12 mouse cellular contexts compared by ENCODE assay signal in genomic region chr7:133744701-133745100, GRCm38 (mm10). TPM values are rescaled to one million over a fixed set of nuclear protein-coding genes. Genes with fewer than 3 reads are reported as not detected.
DNase-seq lines count a peak whose midpoint lies in the region; ATAC-seq and TF ChIP-seq lines count a peak whose summit lies in the region.
"Had no signal": no experiment of that assay in that cellular context is flagged by ENCODE, and none has a peak within 500 bp of the region (broad histone marks: within the 10 kb centered on the region; RNA-seq: fewer than 3 reads in every experiment).

No protein-coding gene starts in this region.

- no peak for TF ChIP-seq POLR2A in brain, embryonic 14.5 days (IDR thresholded peaks at IDR 0.05; ENCODE audit: borderline replicate concordance, extremely low read depth, insufficient read depth, insufficient read length, poor library complexity, severe bottlenecking)
- no peak for TF ChIP-seq POLR2A in cerebellum, adult 2 months (IDR thresholded peaks at IDR 0.05; ENCODE audit: borderline replicate concordance, insufficient read depth, low read length)

- H3K36me3 ChIP-seq in kidney, embryonic 16.5 days (ENCODE audit: insufficient read depth, low read length) = peaks cover 4% of the 10 kb centered on the region; the same call in 1 of the 2 replicates
- H3K36me3 ChIP-seq in heart, embryonic 12.5 days = peaks cover 23% of the 10 kb centered on the region

- H3K4me3 ChIP-seq in kidney, embryonic 16.5 days (ENCODE audit: low read length) = no peak overlapping the region
- no peak overlapping the region for H3K4me3 ChIP-seq in heart, embryonic 12.5 days
- no peak overlapping the region for H3K4me3 ChIP-seq in cerebellum, adult 2 months (replicated peaks; ENCODE audit: insufficient read depth, low read depth, low read length)
- H3K4me3 ChIP-seq: erythroblast, embryonic 14.5 days; lung, embryonic 15.5 days had no signal

- 39% methylated on average over 4 of the region's 4 CpGs for WGBS in kidney, embryonic 16.5 days
- 17% methylated on average over 4 of the region's 4 CpGs for WGBS in heart, embryonic 12.5 days
- WGBS in cerebellum, adult 2 months = 15% methylated on average over 4 of the region's 4 CpGs

- no peak overlapping the region for H3K9ac ChIP-seq in kidney, embryonic 16.5 days (replicated peaks; ENCODE audit: low read length)
- H3K9ac ChIP-seq in heart, embryonic 12.5 days = no peak overlapping the region
- H3K9ac ChIP-seq: lung, embryonic 15.5 days had no signal

- no peak overlapping the region for H3K4me2 ChIP-seq in kidney, embryonic 16.5 days (replicated peaks; ENCODE audit: low read depth, low read length)
- H3K4me2 ChIP-seq in heart, embryonic 12.5 days = 0 out of 2 replicates have a peak overlapping the region, but pooled peaks have one; percentile 18
- H3K4me2 ChIP-seq: lung, embryonic 15.5 days had no signal

- no peak for TF ChIP-seq CTCF in brain, embryonic 14.5 days (IDR thresholded peaks at IDR 0.05; ENCODE audit: borderline replicate concordance, extremely low read depth, insufficient read depth, insufficient read length)
- TF ChIP-seq CTCF in cerebellum, adult 2 months (IDR thresholded peaks at IDR 0.05; ENCODE audit: borderline replicate concordance, insufficient read depth, low read depth, low read length) = no peak

- no peak for DNase-seq in kidney, postnatal 4 days
- DNase-seq in brain, embryonic 14.5 days (ENCODE audit: low read depth) = peak; percentile 35
- peak; percentile 80 for DNase-seq in retina, postnatal 1 day
- DNase-seq in urinary bladder, adult 2 months (ENCODE audit: low spot score) = no peak
- no peak for DNase-seq in cerebellum, adult 2 months
- DNase-seq: gastrocnemius, postnatal 36 days; left cerebral cortex, postnatal 4 days; thymus, postnatal 36 days had no signal

- no peak for ATAC-seq in kidney, embryonic 16.5 days (ENCODE audit: low FRiP score, low TSS enrichment)
- peak; percentile 76 for ATAC-seq in heart, embryonic 12.5 days (ENCODE audit: insufficient number of reproducible peaks, low FRiP score)

- H3K27me3 ChIP-seq in kidney, embryonic 16.5 days (ENCODE audit: insufficient read depth, low read length) = no peaks in the 10 kb centered on the region
- no peaks in the 10 kb centered on the region for H3K27me3 ChIP-seq in heart, embryonic 12.5 days (replicated peaks)
- no peaks in the 10 kb centered on the region for H3K27me3 ChIP-seq in cerebellum, adult 2 months (ENCODE audit: control insufficient read depth, insufficient read depth, low read length)
- H3K27me3 ChIP-seq: lung, embryonic 15.5 days had no signal

- no peaks in the 10 kb centered on the region for H3K9me3 ChIP-seq in kidney, embryonic 16.5 days (ENCODE audit: low read length)
- no peaks in the 10 kb centered on the region for H3K9me3 ChIP-seq in heart, embryonic 12.5 days (replicated peaks)
- H3K9me3 ChIP-seq: lung, embryonic 15.5 days had no signal

- peak overlapping the region; percentile 29; the same call in 1 of the 2 replicates for H3K27ac ChIP-seq in kidney, embryonic 16.5 days (ENCODE audit: low read length)
- H3K27ac ChIP-seq in heart, embryonic 12.5 days (ENCODE audit: poor library complexity, severe bottlenecking) = peak overlapping the region; percentile 90
- no peak overlapping the region for H3K27ac ChIP-seq in cerebellum, adult 2 months (ENCODE audit: insufficient read depth, low read length)
- H3K27ac ChIP-seq: lung, embryonic 15.5 days had no signal

- peaks cover 6% of the 10 kb centered on the region; the same call in 1 of the 2 replicates for H3K4me1 ChIP-seq in kidney, embryonic 16.5 days (ENCODE audit: insufficient read depth, low read length)
- peaks cover 56% of the 10 kb centered on the region for H3K4me1 ChIP-seq in heart, embryonic 12.5 days (replicated peaks)
- peaks cover 19% of the 10 kb centered on the region for H3K4me1 ChIP-seq in cerebellum, adult 2 months (ENCODE audit: control insufficient read depth, insufficient read depth, low read length)
- H3K4me1 ChIP-seq: lung, embryonic 15.5 days had no signal

RNA-seq across cellular contexts. Expression of gene Fank1, which starts 32.0 kb away (rescaled TPM):
- polyA plus RNA-seq in kidney, embryonic 16.5 days (2015; fragmentation: Nextera tagmentation; extraction: Ambion mirVana) = 0.36 and 0.50 TPM in 2 replicates
- polyA plus RNA-seq in brain, embryonic 14.5 days (2012; rRNA removed) = 4.4 and 4.7 TPM in 2 replicates
- polyA plus RNA-seq in heart, embryonic 12.5 days (2016; fragmentation: Nextera tagmentation; extraction: Ambion mirVana) = 0.37 TPM in 1 of 2 replicates, not detected in the other
- 0.13 and 0.29 TPM in 2 replicates for polyA plus RNA-seq in urinary bladder, adult 2 months (2012; rRNA removed)
- polyA plus RNA-seq in cerebellum, adult 2 months (2012; rRNA removed) = 1.5 and 1.6 TPM in 2 replicates
- polyA plus RNA-seq: erythroblast, embryonic 14.5 days had no signal

RNA-seq across cellular contexts. Expression of gene Uros, which starts 34.8 kb away (rescaled TPM):
- 31.3 and 32.4 TPM in 2 replicates for polyA plus RNA-seq in kidney, embryonic 16.5 days (2015; fragmentation: Nextera tagmentation; extraction: Ambion mirVana)
- 34.9 and 47.5 TPM in 2 replicates for polyA plus RNA-seq in brain, embryonic 14.5 days (2012; rRNA removed)
- polyA plus RNA-seq in heart, embryonic 12.5 days (2016; fragmentation: Nextera tagmentation; extraction: Ambion mirVana) = 34.6 and 37.5 TPM in 2 replicates
- 23.3 and 32.4 TPM in 2 replicates for polyA plus RNA-seq in urinary bladder, adult 2 months (2012; rRNA removed)
- polyA plus RNA-seq in cerebellum, adult 2 months (2012; rRNA removed) = 34.7 and 35.1 TPM in 2 replicates

RNA-seq across cellular contexts. Expression of gene Bccip, which starts 35.6 kb away (rescaled TPM):
- 181 and 190 TPM in 2 replicates for polyA plus RNA-seq in kidney, embryonic 16.5 days (2015; fragmentation: Nextera tagmentation; extraction: Ambion mirVana)
- polyA plus RNA-seq in brain, embryonic 14.5 days (2012; rRNA removed) = 67.9 and 69.9 TPM in 2 replicates
- polyA plus RNA-seq in heart, embryonic 12.5 days (2016; fragmentation: Nextera tagmentation; extraction: Ambion mirVana) = 92.1 and 95.2 TPM in 2 replicates
- polyA plus RNA-seq in urinary bladder, adult 2 months (2012; rRNA removed) = 91.8 and 99.0 TPM in 2 replicates
- 104 and 111 TPM in 2 replicates for polyA plus RNA-seq in cerebellum, adult 2 months (2012; rRNA removed)

RNA-seq across cellular contexts. Expression of gene Dhx32, which starts 37.8 kb away (rescaled TPM):
- polyA plus RNA-seq in kidney, embryonic 16.5 days (2015; fragmentation: Nextera tagmentation; extraction: Ambion mirVana) = 24.2 and 24.3 TPM in 2 replicates
- 31.6 and 35.3 TPM in 2 replicates for polyA plus RNA-seq in brain, embryonic 14.5 days (2012; rRNA removed)
- polyA plus RNA-seq in heart, embryonic 12.5 days (2016; fragmentation: Nextera tagmentation; extraction: Ambion mirVana) = 30.5 and 31.9 TPM in 2 replicates
- 35.3 and 37.3 TPM in 2 replicates for polyA plus RNA-seq in urinary bladder, adult 2 months (2012; rRNA removed)
- 25.3 and 29.6 TPM in 2 replicates for polyA plus RNA-seq in cerebellum, adult 2 months (2012; rRNA removed)

Comparison
In these comparisons a context has a peak if more than half of its experiments do, and no peak if none do; other contexts are left out.
1. DNase-seq: peak in brain, embryonic 14.5 days (single experiment) and retina, postnatal 1 day (single experiment); none in kidney, postnatal 4 days (0 of 2), urinary bladder, adult 2 months (single experiment) and cerebellum, adult 2 months (0 of 2).